Mouse (Mus musculus) hindbrain, embryonic 13.5 days (tissue): ENCODE measurements at regions not wholly inside any gene's neighbourhood (a gene's known extent, or its start where the extent isn't known, plus 50 kb on each side); places are given as distances from the start of the nearest gene placed in this dataset.
"Not testable (repeated sequence)": the region's sequence is repeated elsewhere in the genome, so short reads cannot be mapped to it uniquely, and the experiment has no call there.

Experiments
- ATAC-seq: fragments of 200-750 bp; cut with Nextera tagmentation; 2 replicates; pipeline ENCODE4 v1.8.0; 2017; ENCODE audit warnings: moderate TSS enrichment; ENCODE audit not compliant: low FRiP score
- H3K27ac ChIP-seq: fragments of 300-500 bp; sonication (generic); 2 replicates; pipeline ENCODE4 v1.5.1; 2015; ENCODE audit warnings: inconsistent platforms, mild to moderate bottlenecking, moderate library complexity
- H3K27me3 ChIP-seq: fragments of 300-500 bp; sonication (generic); 2 replicates; pipeline ENCODE4 v1.6.1; 2015; ENCODE audit warnings: mild to moderate bottlenecking, inconsistent platforms
- H3K36me3 ChIP-seq: fragments of 300-500 bp; sonication (generic); 2 replicates; pipeline ENCODE4 v1.6.1; 2015; ENCODE audit warnings: mild to moderate bottlenecking, inconsistent platforms
- H3K4me1 ChIP-seq: fragments of 300-500 bp; sonication (generic); replicated peaks from 2 replicates; pipeline ENCODE4 v1.6.1; 2015; ENCODE audit warnings: inconsistent platforms
- H3K4me2 ChIP-seq: fragments of 300-500 bp; sonication (generic); 2 replicates; pipeline ENCODE4 v1.6.1; 2015; ENCODE audit warnings: inconsistent platforms, mild to moderate bottlenecking, moderate library complexity
- H3K4me3 ChIP-seq: fragments of 300-500 bp; sonication (generic); 2 replicates; pipeline ENCODE4 v1.5.1; 2015; ENCODE audit warnings: mild to moderate bottlenecking, inconsistent platforms
- H3K9ac ChIP-seq: fragments of 300-500 bp; sonication (generic); 2 replicates; pipeline ENCODE4 v1.6.1; 2015; ENCODE audit warnings: mild to moderate bottlenecking, inconsistent platforms
- H3K9me3 ChIP-seq: fragments of 300-500 bp; sonication (generic); 2 replicates; pipeline ENCODE4 v1.6.1; 2016; ENCODE audit warnings: inconsistent platforms
- WGBS: fragments of 180-500 bp; shearing (Covaris S2); methylation state at CpG from one replicate; pipeline ENCODE4 v1.1.7; 2015; 5-methylcytosine and 5-hydroxymethylcytosine counted together

- peaks cover 25% of the 10 kb centered on the region for H3K9me3 ChIP-seq
- H3K27me3 ChIP-seq, H3K27ac ChIP-seq, H3K4me2 ChIP-seq, H3K36me3 ChIP-seq, H3K4me1 ChIP-seq, H3K9ac ChIP-seq, ATAC-seq, H3K4me3 ChIP-seq: not testable (repeated sequence)
- WGBS = 33% methylated on average over 6 of the region's 6 CpGs
Measured at GRCm38 (mm10) chr3:3302657-3303056, 2447.9 kb upstream of the Gm8797 start.

GRCm38 (mm10) chr3:3308461-3308860 lies 2442.1 kb upstream of the Gm8797 start:
- no peaks in the 10 kb centered on the region for H3K27me3 ChIP-seq
- H3K4me3 ChIP-seq = no peak overlapping the region
- no peak overlapping the region for H3K27ac ChIP-seq
- no peak for ATAC-seq
- H3K4me2 ChIP-seq = peak overlapping the region; percentile 23; the same call in 1 of the 2 replicates
- peaks cover 12% of the 10 kb centered on the region; the same call in 1 of the 2 replicates for H3K9me3 ChIP-seq
- no peak overlapping the region for H3K9ac ChIP-seq
- WGBS = 67% methylated on average over 14 of the region's 14 CpGs
- no peaks in the 10 kb centered on the region for H3K4me1 ChIP-seq
- no peaks in the 10 kb centered on the region for H3K36me3 ChIP-seq

- H3K4me2 ChIP-seq = peak overlapping the region; percentile 23; the same call in 1 of the 2 replicates
- 69% methylated on average over 18 of the region's 18 CpGs for WGBS
- no peak overlapping the region for H3K27ac ChIP-seq
- H3K36me3 ChIP-seq = no peaks in the 10 kb centered on the region
- ATAC-seq = 0 out of 2 replicates have a peak, but pooled peaks have one; percentile 46
- H3K9ac ChIP-seq = no peak overlapping the region
- H3K27me3 ChIP-seq = no peaks in the 10 kb centered on the region
- H3K9me3 ChIP-seq = peaks cover 12% of the 10 kb centered on the region; the same call in 1 of the 2 replicates
- H3K4me1 ChIP-seq = no peaks in the 10 kb centered on the region
- H3K4me3 ChIP-seq = no peak overlapping the region
Measured at GRCm38 (mm10) chr3:3308996-3309395, 2441.6 kb upstream of the Gm8797 start.

- Histone ChIP-seq H3K4me1 (no peaks in the 10 kb centered on the region), H3K9me3 (peaks cover 12% of the 10 kb centered on the region; the same call in 1 of the 2 replicates), H3K9ac (no peak overlapping the region), H3K4me3 (no peak overlapping the region), H3K27me3 (no peaks in the 10 kb centered on the region), H3K27ac (no peak overlapping the region), H3K36me3 (no peaks in the 10 kb centered on the region), H3K4me2 (no peak overlapping the region)
- 36% methylated on average over 1 of the region's 1 CpGs for WGBS
- ATAC-seq = no peak
Measured at GRCm38 (mm10) chr3:3310811-3311210, 2439.8 kb upstream of the Gm8797 start.

- Histone ChIP-seq H3K9me3 (no peaks in the 10 kb centered on the region; the same call in 1 of the 2 replicates), H3K4me1 (no peaks in the 10 kb centered on the region), H3K9ac (no peak overlapping the region), H3K27ac (no peak overlapping the region), H3K4me2 (no peak overlapping the region), H3K36me3 (no peaks in the 10 kb centered on the region), H3K27me3 (no peaks in the 10 kb centered on the region), H3K4me3 (no peak overlapping the region)
- 57% methylated on average over 5 of the region's 5 CpGs for WGBS
- no peak for ATAC-seq
Measured at GRCm38 (mm10) chr3:3349634-3350033, 2401.0 kb upstream of the Gm8797 start.

- not testable (repeated sequence) for H3K9me3 ChIP-seq, ATAC-seq, H3K9ac ChIP-seq, H3K4me1 ChIP-seq, H3K4me2 ChIP-seq, H3K27me3 ChIP-seq, H3K36me3 ChIP-seq, H3K27ac ChIP-seq, H3K4me3 ChIP-seq
Measured at GRCm38 (mm10) chr3:3370859-3371258, 2379.7 kb upstream of the Gm8797 start.

GRCm38 (mm10) chr3:3388056-3388770 lies 2362.4 kb upstream of the Gm8797 start:
- no peaks in the 10 kb centered on the region for H3K36me3 ChIP-seq
- H3K4me3 ChIP-seq = no peak overlapping the region
- no peak overlapping the region for H3K27ac ChIP-seq
- H3K9me3 ChIP-seq = no peaks in the 10 kb centered on the region
- H3K4me2 ChIP-seq = no peak overlapping the region
- H3K4me1 ChIP-seq = no peaks in the 10 kb centered on the region
- WGBS = 23% methylated on average over 3 of the region's 3 CpGs
- ATAC-seq = peak; percentile 79
- no peaks in the 10 kb centered on the region for H3K27me3 ChIP-seq
- no peak overlapping the region for H3K9ac ChIP-seq
